Mouse (Mus musculus): ENCODE data around the gene Vmn1r223.

GRCm38 (mm10) chr13:23279576-23279975, 32.6 kb downstream of the Vmn1r223 start:
- no peak for TF ChIP-seq CTCF (IDR thresholded peaks at IDR 0.05; ENCODE audit: control insufficient read depth, insufficient read depth, low read length)
- no peak for TF ChIP-seq POLR2A (IDR thresholded peaks at IDR 0.05; ENCODE audit: borderline replicate concordance, control insufficient read depth, low read depth, low read length)
